Mouse (Mus musculus) thymus, adult 2 months (tissue): ENCODE results near the gene Ing1.

Source experiments
- CTCF ChIP-seq: fragments of 200-500 bp; IDR thresholded peaks from 2 replicates; pipeline ENCODE4 v1.5.1; 2012; ENCODE audit warnings: mild to moderate bottlenecking, control low read depth, low read length, moderate library complexity, borderline replicate concordance; ENCODE audit not compliant: control insufficient read depth, poor library complexity, insufficient read depth; ENCODE audit errors: extremely low read depth
- POLR2A ChIP-seq: fragments of 200-500 bp; IDR thresholded peaks from 2 replicates; pipeline ENCODE4 v1.6.1; 2012; ENCODE audit warnings: mild to moderate bottlenecking, low read length, control low read depth, moderate library complexity; ENCODE audit not compliant: control insufficient read depth, poor library complexity, insufficient read depth; ENCODE audit errors: extremely low read depth

GRCm38 (mm10) chr8:11569260-11570097, 14.1 kb downstream of the Ing1 start:
- TF ChIP-seq POLR2A (no peak), CTCF (no peak)
